Mouse (Mus musculus) limb, embryonic 10.5 days (tissue): ENCODE measurements around the gene Pdia4. TPM values are rescaled to one million over a fixed set of nuclear protein-coding genes. Genes with fewer than 3 reads are reported as not detected.
A peak's percentile ranks its signal among the peaks of the same experiment; 100 is the strongest.

Experiments used
- microRNA counts: library from miRNA; unstranded; fragments of <30 nt; microRNA quantifications from one replicate; lab custom pipeline; 2017
- microRNA-seq: library from miRNA; unstranded; fragments of <30 nt; microRNA quantifications from one replicate; pipeline ENCODE4, GENCODE M21; 2017
- polyA plus RNA-seq: library from polyadenylated mRNA; unstranded; fragments of >200 nt; fragmentation: Nextera tagmentation; extraction: Ambion mirVana; gene quantifications from 2 replicates; pipeline ENCODE4 v1.2.1, GENCODE M21; 2016

Pdia4 gene
- polyA plus RNA-seq, 1 experiment from 2014 or later = 298 TPM

MicroRNA genes within 50 kb of the gene (microRNA counts, 519-probe panel; counts per million panel counts)
- microRNA mmu-miR-704 (lab: Ali Mortazavi, UCI) = 684 counts per million, percentile 72 among the panel's probes with 10 or more counts

Small RNA genes within 50 kb of the gene (microRNA-seq; reads per million reads assigned to microRNA genes)
- not detected for gene Mir704

Other genes starting within 250 kb of the Pdia4 start
- 150 and 171 TPM in 2 replicates for gene Ezh2, start 218.1 kb downstream of the Pdia4 start, polyA plus RNA-seq
- gene Zfp786, start 17.4 kb upstream of the Pdia4 start, polyA plus RNA-seq = 5.7 and 5.8 TPM in 2 replicates
- 7.1 and 9.1 TPM in 2 replicates for gene Zfp398, start 22.2 kb upstream of the Pdia4 start, polyA plus RNA-seq
- gene Zfp282, start 63.8 kb upstream of the Pdia4 start, polyA plus RNA-seq = 16.8 and 20.9 TPM in 2 replicates
- gene Zfp212, start 107.0 kb upstream of the Pdia4 start, polyA plus RNA-seq = 17.8 and 19.7 TPM in 2 replicates
- gene Zfp956, start 140.0 kb upstream of the Pdia4 start, polyA plus RNA-seq = 7.4 and 9.7 TPM in 2 replicates
- 12.0 and 13.6 TPM in 2 replicates for gene Zfp777, start 235.5 kb upstream of the Pdia4 start, polyA plus RNA-seq